Mouse (Mus musculus) effector memory CD4-positive, alpha-beta T cell, adult 7 months (primary cell): ENCODE results near the gene Herpud2. TPM values are rescaled to one million over a fixed set of nuclear protein-coding genes. Genes with fewer than 3 reads are reported as not detected.

Experiments used
- polyA plus RNA-seq: library from polyadenylated mRNA; unstranded; fragments of 100-300 nt; shearing (Covaris generic); gene quantifications from one replicate; pipeline ENCODE4 v1.2.1, GENCODE M21; 2017

Herpud2 gene
- polyA plus RNA-seq, result 139 TPM

DNA sequence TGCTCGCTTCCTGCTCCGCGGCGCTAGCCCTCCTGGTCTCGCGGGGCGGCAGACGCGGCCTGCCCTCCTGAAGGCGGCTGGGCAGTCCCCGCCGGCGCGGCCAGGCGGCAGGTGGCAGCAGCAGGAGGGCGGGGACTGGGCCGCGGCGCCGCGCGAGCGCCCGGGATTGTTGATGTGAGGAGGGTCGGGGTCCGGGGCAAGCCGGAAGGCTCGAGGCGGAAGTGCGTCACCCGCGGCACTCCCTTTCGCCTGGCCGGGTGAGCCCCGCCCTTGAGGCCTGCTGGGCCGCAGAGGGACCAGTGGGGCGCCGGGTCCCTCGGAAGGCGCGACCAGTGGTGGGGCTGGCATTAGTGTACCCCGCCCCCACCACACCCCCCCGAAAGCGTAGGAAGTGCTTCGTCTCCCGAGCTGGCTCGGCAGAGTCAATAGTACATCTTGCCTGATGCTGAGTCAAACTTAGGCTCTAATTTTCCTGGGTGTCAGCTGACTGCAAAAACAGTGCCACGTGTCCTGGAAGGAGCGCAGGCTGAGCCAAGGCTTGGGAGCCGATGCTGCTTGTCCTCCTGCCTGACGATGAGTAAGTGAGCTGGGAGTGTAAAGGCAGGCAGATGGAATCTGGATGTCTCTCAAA, at the start of gene Herpud2:
Gene Herpud2 (minus strand): TSS at position 210 of the 631 bp plus-strand sequence.

GRCm38 (mm10) chr9:25089122-25089521, 62.5 kb downstream of the Herpud2 start, which contains the start of gene Gm10181:
TSS of gene Gm10181 (plus strand) at chr9:25089422.

Other genes starting within 250 kb of the Herpud2 start
- not detected for gene Gm10181, start 62.4 kb downstream of the Herpud2 start, polyA plus RNA-seq
- 215 TPM for gene Sept7, start 100.6 kb upstream of the Herpud2 start, polyA plus RNA-seq